Mouse (Mus musculus) liver, embryonic 18 days (tissue): ENCODE data around the gene Gba2. TPM values are rescaled to one million over a fixed set of nuclear protein-coding genes. Genes with fewer than 3 reads are reported as not detected.

Source experiments
- polyA plus RNA-seq: library from polyadenylated mRNA; depleted of rRNA; stranded (reverse); fragments of >200 nt; gene quantifications from 2 replicates; pipeline ENCODE4 v1.2.3, GENCODE M21; 2012; rRNA removed

The Gba2 gene
- 10.0 and 13.0 TPM in 2 replicates for polyA plus RNA-seq

GRCm38 (mm10) chr4:43578376-43579204, at the start of gene Gba2, which contains the start of gene Rgp1:
TSS of gene Gba2 (minus strand) at chr4:43578873.
TSS of gene Rgp1 (plus strand) at chr4:43578715.

DNA sequence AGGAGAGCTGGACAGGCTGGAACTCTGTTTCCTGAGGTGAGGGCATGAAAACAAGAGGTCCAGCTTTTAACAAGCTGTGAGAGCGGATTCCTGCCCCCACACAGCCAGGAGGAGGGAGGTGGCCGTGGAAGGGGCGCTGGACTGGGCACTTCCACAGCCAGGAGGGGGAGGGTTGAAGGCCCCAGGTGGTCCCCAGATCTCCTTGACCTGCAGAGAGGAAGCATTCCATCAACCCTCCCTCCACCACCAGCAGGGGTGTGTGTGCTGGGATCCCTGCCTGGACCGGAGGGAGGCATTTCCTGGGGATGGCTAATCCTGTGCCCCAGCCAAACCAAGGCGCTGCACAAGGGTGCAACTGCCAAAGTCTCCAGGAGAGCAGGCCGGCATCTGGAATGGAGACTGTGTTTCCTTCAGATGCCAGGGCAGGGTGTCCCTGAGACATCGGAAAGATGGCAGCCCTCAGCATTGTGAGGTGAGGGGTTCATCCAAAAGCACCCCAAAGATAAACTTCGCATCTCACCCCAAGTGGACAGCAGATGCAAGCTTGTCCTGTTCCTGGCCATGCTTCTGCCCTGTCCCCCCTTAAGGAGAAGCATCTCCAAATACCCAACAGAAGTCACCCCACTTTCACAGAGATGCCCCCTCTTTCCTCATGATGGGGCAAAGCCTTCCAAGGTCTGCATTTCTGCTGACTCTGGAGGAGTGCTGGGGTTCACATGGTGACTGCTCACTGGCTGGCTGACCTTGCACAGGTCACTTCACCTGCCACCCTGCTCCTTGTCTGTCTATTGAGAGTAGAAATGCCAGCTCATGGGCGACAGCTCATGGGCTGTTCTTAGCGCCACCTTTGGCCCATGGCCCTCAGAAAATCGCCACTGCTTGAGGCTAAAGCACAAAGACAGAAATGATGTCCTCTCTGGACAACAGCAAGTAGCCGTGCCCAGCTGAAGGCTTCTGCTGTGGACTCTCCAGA, 6.1 kb upstream of the Gba2 start, which contains the start of gene Msmp:
Msmp (minus strand) TSS at position 51 of the 973 bp plus-strand sequence.

DNA sequence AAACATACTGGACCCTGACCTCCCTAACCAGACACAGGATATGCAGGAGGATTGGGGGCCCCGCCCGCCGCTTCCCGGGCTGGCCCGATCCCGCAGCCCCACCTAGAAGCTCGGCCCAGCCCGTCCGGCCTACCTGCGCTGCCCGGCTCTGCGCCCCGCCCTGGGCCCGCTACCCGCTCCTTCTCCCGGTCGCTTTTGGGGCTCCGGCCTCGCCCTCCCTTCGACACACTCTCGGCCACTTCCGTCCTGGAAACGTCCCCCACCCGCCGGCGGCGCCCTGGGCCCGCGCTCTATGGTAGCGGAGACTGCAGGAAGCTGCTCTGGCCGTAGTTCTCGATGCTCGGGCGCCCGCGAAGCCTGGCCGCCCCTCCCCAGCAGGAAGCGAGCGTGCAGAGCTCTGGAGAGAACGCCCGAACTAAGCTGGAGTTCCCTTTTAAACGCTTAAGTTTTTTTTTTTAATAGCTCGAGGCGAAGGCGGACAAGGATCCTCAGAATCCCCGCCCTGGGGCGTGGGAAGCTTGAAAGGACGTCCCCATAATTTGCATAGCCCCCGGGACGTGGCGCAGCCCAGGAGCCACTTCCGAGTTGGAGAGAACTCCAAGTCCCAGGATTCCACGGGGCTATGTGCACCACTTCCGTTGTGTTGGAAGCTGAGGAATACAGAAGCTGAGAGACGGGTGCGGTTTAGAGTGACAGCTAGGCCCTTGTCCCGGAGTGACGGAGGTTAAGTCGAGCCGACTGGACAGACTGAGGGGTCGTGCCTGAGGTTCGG, 16.5 kb downstream of the Gba2 start, which contains the start of the genes Creb3 and Tln1:
Creb3 (plus strand) TSS at position 336 of the 772 bp plus-strand sequence.
Tln1 (minus strand) TSS at position 695 of the 772 bp plus-strand sequence.

Other genes starting within 250 kb of the Gba2 start
- 2.9 and 4.0 TPM in 2 replicates for gene Rusc2, start 196.9 kb downstream of the Gba2 start, polyA plus RNA-seq
- gene Fam166b, start 149.7 kb downstream of the Gba2 start, polyA plus RNA-seq: 0.08 and 0.11 TPM in 2 replicates
- 5.2 and 5.5 TPM in 2 replicates for gene Tesk1, start 136.9 kb downstream of the Gba2 start, polyA plus RNA-seq
- 5.9 and 7.6 TPM in 2 replicates for gene Cd72, start 124.2 kb downstream of the Gba2 start, polyA plus RNA-seq
- gene Sit1, start 95.1 kb downstream of the Gba2 start, polyA plus RNA-seq: 0.66 and 0.95 TPM in 2 replicates
- gene Ccdc107, start 86.0 kb downstream of the Gba2 start, polyA plus RNA-seq: 61.8 and 73.3 TPM in 2 replicates
- 21.6 and 29.0 TPM in 2 replicates for gene Arhgef39, start 79.2 kb downstream of the Gba2 start, polyA plus RNA-seq
- 1.2 TPM in 2 replicates for gene Car9, start 71.9 kb downstream of the Gba2 start, polyA plus RNA-seq
- gene Tpm2, start 55.1 kb downstream of the Gba2 start, polyA plus RNA-seq: 7.9 and 9.7 TPM in 2 replicates
- 18.2 and 19.5 TPM in 2 replicates for gene Creb3, start 16.5 kb downstream of the Gba2 start, polyA plus RNA-seq
- 24.2 and 32.2 TPM in 2 replicates for gene Tln1, start 16.2 kb downstream of the Gba2 start, polyA plus RNA-seq
- 13.1 and 16.8 TPM in 2 replicates for gene Rgp1, start 158 bp downstream of the Gba2 start, polyA plus RNA-seq
- 0.04 TPM in 1 of 2 replicates, not detected in the other for gene Msmp, start 5.6 kb upstream of the Gba2 start, polyA plus RNA-seq
- 2.2 and 2.9 TPM in 2 replicates for gene Npr2, start 53.1 kb upstream of the Gba2 start, polyA plus RNA-seq
- gene Spag8, start 74.7 kb upstream of the Gba2 start, polyA plus RNA-seq: 0.25 and 0.35 TPM in 2 replicates
- 52.1 and 54.6 TPM in 2 replicates for gene Hint2, start 77.6 kb upstream of the Gba2 start, polyA plus RNA-seq
- gene Tmem8b, start 90.1 kb upstream of the Gba2 start, polyA plus RNA-seq: 0.26 and 0.30 TPM in 2 replicates
- under 0.01 and 0.03 TPM in 2 replicates for gene Fam221b, start 90.3 kb upstream of the Gba2 start, polyA plus RNA-seq
- not detected in 2 replicates for gene Olfr70, start 121.9 kb upstream of the Gba2 start, polyA plus RNA-seq
- gene Olfr71, start 131.4 kb upstream of the Gba2 start, polyA plus RNA-seq: not detected in 2 replicates
- gene Hrct1, start 148.3 kb upstream of the Gba2 start, polyA plus RNA-seq: 0.28 and 0.39 TPM in 2 replicates
- 0.07 and 0.10 TPM in 2 replicates for gene Spaar, start 151.2 kb upstream of the Gba2 start, polyA plus RNA-seq
- not detected in 2 replicates for gene Olfr159, start 192.1 kb upstream of the Gba2 start, polyA plus RNA-seq
- gene Olfr156, start 245.0 kb upstream of the Gba2 start, polyA plus RNA-seq: not detected in 2 replicates